Mouse (Mus musculus): ENCODE results near the gene 1700057G04Rik. TPM values are rescaled to one million over a fixed set of nuclear protein-coding genes. Genes with fewer than 3 reads are reported as not detected.

The 1700057G04Rik gene
- polyA plus RNA-seq, 1 experiment from 2014 or later, result not detected

DNA sequence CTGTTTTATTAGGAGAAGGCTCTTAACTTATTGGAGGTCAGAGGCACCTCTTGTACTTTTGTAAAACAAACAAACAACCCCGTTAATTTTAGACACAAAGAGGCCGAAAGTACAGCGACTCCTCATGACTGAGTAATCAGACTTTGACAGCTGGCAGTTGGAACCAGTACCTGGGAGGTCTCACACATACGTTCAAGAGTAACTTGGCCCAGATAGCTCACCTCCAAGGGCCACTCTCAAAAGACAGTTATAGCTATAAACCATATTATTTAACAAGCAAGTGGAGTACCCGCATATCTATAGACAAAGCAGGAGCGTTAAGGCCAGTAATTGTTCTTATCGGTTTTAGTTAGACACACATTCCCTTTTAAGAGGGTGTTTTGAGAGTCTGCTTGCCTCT is 32.8 kb upstream of the 1700057G04Rik start:
- H3K4me3 ChIP-seq, result no peak overlapping the region
- H3K4me2 ChIP-seq, result no peak overlapping the region
- peaks cover 9% of the 10 kb centered on the region for H3K4me1 ChIP-seq
- no peaks in the 10 kb centered on the region for H3K27me3 ChIP-seq
- H3K9me3 ChIP-seq, result no peaks in the 10 kb centered on the region
- H3K36me3 ChIP-seq, result no peaks in the 10 kb centered on the region
- WGBS, result 62% methylated on average over 7 of the region's 7 CpGs
- no peak for ATAC-seq (ENCODE audit: insufficient number of reproducible peaks, low FRiP score, low TSS enrichment, low read depth)
- H3K9ac ChIP-seq, result no peak overlapping the region
- H3K27ac ChIP-seq, result no peak overlapping the region

DNA sequence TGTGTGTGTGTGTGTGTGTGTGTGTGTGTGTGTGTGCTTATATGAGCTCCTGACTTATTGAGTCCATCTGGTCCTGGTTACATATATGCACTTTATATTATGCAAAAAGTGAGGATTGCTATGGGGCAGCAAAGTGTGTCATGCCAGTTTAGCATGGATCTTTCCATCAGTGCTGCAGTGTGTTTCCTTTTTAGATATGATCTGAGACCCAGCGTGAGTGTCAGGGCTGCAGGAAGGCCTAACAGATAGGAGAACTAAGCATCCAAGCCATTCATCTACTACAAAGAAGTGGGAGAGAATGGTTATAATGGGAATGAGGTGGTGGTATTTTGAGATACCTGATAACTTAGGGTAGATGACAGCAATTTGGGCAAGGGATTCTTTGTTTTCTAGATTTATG is 29.1 kb upstream of the 1700057G04Rik start:
- ATAC-seq (ENCODE audit: insufficient number of reproducible peaks, low FRiP score, low TSS enrichment, low read depth), result no peak
- no peaks in the 10 kb centered on the region for H3K9me3 ChIP-seq
- H3K36me3 ChIP-seq, result no peaks in the 10 kb centered on the region
- no peak overlapping the region for H3K4me3 ChIP-seq
- WGBS, result 88% methylated on average over 1 of the region's 1 CpGs
- no peak overlapping the region for H3K9ac ChIP-seq
- no peaks in the 10 kb centered on the region for H3K27me3 ChIP-seq
- H3K4me1 ChIP-seq, result peaks cover 9% of the 10 kb centered on the region
- H3K4me2 ChIP-seq, result no peak overlapping the region
- H3K27ac ChIP-seq, result no peak overlapping the region

- H3K4me1 ChIP-seq, result no peaks in the 10 kb centered on the region
- H3K4me2 ChIP-seq, result no peak overlapping the region
- no peaks in the 10 kb centered on the region for H3K36me3 ChIP-seq
- H3K27me3 ChIP-seq, result no peaks in the 10 kb centered on the region
- no peak overlapping the region for H3K4me3 ChIP-seq
- H3K9me3 ChIP-seq, result no peaks in the 10 kb centered on the region
- WGBS, result 28% methylated on average over 7 of the region's 7 CpGs
- H3K27ac ChIP-seq, result no peak overlapping the region
- ATAC-seq (ENCODE audit: insufficient number of reproducible peaks, low FRiP score, low TSS enrichment, low read depth), result no peak
- H3K9ac ChIP-seq, result no peak overlapping the region
These were observed 26.5 kb upstream of the 1700057G04Rik start for GRCm38 (mm10) chr9:92282563-92283171.

DNA sequence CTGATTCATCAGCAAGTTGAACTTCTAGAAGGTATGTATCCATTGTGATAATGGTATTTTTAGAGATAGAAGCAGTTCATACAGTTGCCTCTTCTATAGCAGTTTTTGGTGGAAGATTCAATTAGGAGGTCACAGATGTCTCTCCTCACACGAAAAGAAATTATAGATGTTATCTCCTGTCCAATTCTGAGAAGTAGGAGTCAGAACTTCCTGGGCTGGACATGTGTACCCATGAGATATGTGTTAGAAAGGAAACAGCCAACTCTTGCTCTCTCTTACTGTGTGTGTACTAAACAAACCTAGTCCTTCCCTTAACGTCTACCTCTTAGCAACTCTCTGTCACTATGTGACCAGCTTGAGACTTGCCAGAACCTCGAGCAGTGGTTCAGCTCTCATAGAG is 19.5 kb upstream of the 1700057G04Rik start:
- Histone ChIP-seq H3K27ac (no peak overlapping the region), H3K4me3 (no peak overlapping the region), H3K9ac (no peak overlapping the region), H3K36me3 (no peaks in the 10 kb centered on the region), H3K4me1 (no peaks in the 10 kb centered on the region), H3K9me3 (no peaks in the 10 kb centered on the region), H3K27me3 (no peaks in the 10 kb centered on the region), H3K4me2 (no peak overlapping the region)
- 69% methylated on average over 3 of the region's 3 CpGs for WGBS
- no peak for ATAC-seq (ENCODE audit: insufficient number of reproducible peaks, low FRiP score, low TSS enrichment, low read depth)

- no peak for ATAC-seq (ENCODE audit: insufficient number of reproducible peaks, low FRiP score, low TSS enrichment, low read depth)
- H3K27ac ChIP-seq, result no peak overlapping the region
- no peak overlapping the region for H3K4me2 ChIP-seq
- no peaks in the 10 kb centered on the region for H3K27me3 ChIP-seq
- H3K9ac ChIP-seq, result no peak overlapping the region
- H3K9me3 ChIP-seq, result no peaks in the 10 kb centered on the region
- H3K4me3 ChIP-seq, result no peak overlapping the region
- no peaks in the 10 kb centered on the region for H3K4me1 ChIP-seq
- no peaks in the 10 kb centered on the region for H3K36me3 ChIP-seq
- WGBS, result 67% methylated on average over 2 of the region's 2 CpGs
These were observed 17.0 kb upstream of the 1700057G04Rik start for GRCm38 (mm10) chr9:92292169-92292568.

DNA sequence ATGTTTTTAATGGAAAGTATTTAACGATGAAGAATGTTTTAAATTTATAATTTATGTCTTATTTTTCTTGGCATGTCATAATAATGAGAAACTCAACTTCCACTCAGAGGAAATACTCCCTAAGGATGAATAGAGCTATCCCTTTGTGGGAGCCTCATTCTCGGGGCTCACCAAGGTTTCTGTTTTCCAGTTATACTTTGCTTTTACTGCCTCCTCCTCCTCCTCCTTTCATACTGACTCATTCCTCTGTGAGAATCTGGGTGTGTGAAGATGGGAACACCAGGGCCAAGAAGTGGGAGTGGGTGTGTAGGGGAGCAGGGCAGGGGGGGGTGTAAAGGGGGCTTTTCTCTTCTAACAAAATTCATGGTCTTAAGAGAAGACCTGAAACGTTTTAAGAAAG is 16.3 kb upstream of the 1700057G04Rik start:
- Histone ChIP-seq H3K9me3 (no peaks in the 10 kb centered on the region), H3K36me3 (no peaks in the 10 kb centered on the region), H3K9ac (no peak overlapping the region), H3K4me3 (no peak overlapping the region), H3K27me3 (no peaks in the 10 kb centered on the region), H3K27ac (no peak overlapping the region), H3K4me1 (no peaks in the 10 kb centered on the region), H3K4me2 (no peak overlapping the region)
- WGBS, result 46% methylated on average over 3 of the region's 3 CpGs
- no peak for ATAC-seq (ENCODE audit: insufficient number of reproducible peaks, low FRiP score, low TSS enrichment, low read depth)

GRCm38 (mm10) chr9:92293560-92294548 is 15.3 kb upstream of the 1700057G04Rik start:
- no peak overlapping the region for H3K27ac ChIP-seq
- H3K9me3 ChIP-seq, result no peaks in the 10 kb centered on the region
- ATAC-seq (ENCODE audit: insufficient number of reproducible peaks, low FRiP score, low TSS enrichment, low read depth), result no peak

DNA sequence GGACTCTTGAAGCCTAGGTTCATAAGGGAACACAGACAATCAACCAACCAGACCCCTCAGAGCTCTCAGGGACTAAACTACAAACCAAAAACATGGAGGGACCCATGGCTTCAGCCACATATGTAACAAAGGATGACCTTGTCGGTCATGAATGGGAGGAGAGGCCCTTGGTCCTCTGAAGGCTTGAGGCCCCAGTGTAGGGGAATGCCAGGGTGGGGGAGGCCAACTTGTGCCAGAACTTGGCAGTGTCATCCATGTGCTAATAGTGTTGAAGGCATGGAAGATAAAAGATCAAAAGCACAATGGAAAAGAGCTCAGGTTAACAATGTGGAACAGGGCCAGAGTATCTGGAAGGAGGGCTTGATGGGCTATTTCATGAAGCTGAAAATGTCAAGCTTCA is 10.9 kb upstream of the 1700057G04Rik start:
- H3K27ac ChIP-seq, result no peak overlapping the region
- H3K4me3 ChIP-seq, result no peak overlapping the region
- H3K36me3 ChIP-seq, result no peaks in the 10 kb centered on the region
- no peak overlapping the region for H3K9ac ChIP-seq
- H3K4me1 ChIP-seq, result no peaks in the 10 kb centered on the region
- ATAC-seq (ENCODE audit: insufficient number of reproducible peaks, low FRiP score, low TSS enrichment, low read depth), result no peak
- H3K9me3 ChIP-seq, result no peaks in the 10 kb centered on the region
- H3K27me3 ChIP-seq, result no peaks in the 10 kb centered on the region
- WGBS, result 73% methylated on average over 1 of the region's 1 CpGs
- no peak overlapping the region for H3K4me2 ChIP-seq

More at GRCm38 (mm10) chr9:92293560-92294548, 15.3 kb upstream of the 1700057G04Rik start:
- no peaks in the 10 kb centered on the region for H3K36me3 ChIP-seq
- no peak overlapping the region for H3K4me3 ChIP-seq
- H3K4me1 ChIP-seq, result no peaks in the 10 kb centered on the region
- WGBS, result 80% methylated on average over 2 of the region's 2 CpGs
- H3K27me3 ChIP-seq, result no peaks in the 10 kb centered on the region
- H3K4me2 ChIP-seq, result no peak overlapping the region
- no peak overlapping the region for H3K9ac ChIP-seq

GRCm38 (mm10) chr9:92301213-92301612 is 8.0 kb upstream of the 1700057G04Rik start:
- Histone ChIP-seq H3K9ac (no peak overlapping the region), H3K4me2 (no peak overlapping the region), H3K9me3 (no peaks in the 10 kb centered on the region), H3K27me3 (no peaks in the 10 kb centered on the region), H3K36me3 (no peaks in the 10 kb centered on the region), H3K4me3 (no peak overlapping the region), H3K4me1 (no peaks in the 10 kb centered on the region), H3K27ac (no peak overlapping the region)
- 56% methylated on average over 3 of the region's 3 CpGs for WGBS
- no peak for ATAC-seq (ENCODE audit: insufficient number of reproducible peaks, low FRiP score, low TSS enrichment, low read depth)

GRCm38 (mm10) chr9:92305075-92305474 is 4.1 kb upstream of the 1700057G04Rik start:
- ATAC-seq (ENCODE audit: insufficient number of reproducible peaks, low FRiP score, low TSS enrichment, low read depth), result no peak
- H3K4me2 ChIP-seq, result no peak overlapping the region
- no peak overlapping the region for H3K9ac ChIP-seq
- H3K9me3 ChIP-seq, result no peaks in the 10 kb centered on the region
- no peaks in the 10 kb centered on the region for H3K36me3 ChIP-seq
- H3K4me1 ChIP-seq, result no peaks in the 10 kb centered on the region
- no peaks in the 10 kb centered on the region for H3K27me3 ChIP-seq
- H3K4me3 ChIP-seq, result no peak overlapping the region
- H3K27ac ChIP-seq, result no peak overlapping the region
- 63% methylated on average over 8 of the region's 8 CpGs for WGBS

DNA sequence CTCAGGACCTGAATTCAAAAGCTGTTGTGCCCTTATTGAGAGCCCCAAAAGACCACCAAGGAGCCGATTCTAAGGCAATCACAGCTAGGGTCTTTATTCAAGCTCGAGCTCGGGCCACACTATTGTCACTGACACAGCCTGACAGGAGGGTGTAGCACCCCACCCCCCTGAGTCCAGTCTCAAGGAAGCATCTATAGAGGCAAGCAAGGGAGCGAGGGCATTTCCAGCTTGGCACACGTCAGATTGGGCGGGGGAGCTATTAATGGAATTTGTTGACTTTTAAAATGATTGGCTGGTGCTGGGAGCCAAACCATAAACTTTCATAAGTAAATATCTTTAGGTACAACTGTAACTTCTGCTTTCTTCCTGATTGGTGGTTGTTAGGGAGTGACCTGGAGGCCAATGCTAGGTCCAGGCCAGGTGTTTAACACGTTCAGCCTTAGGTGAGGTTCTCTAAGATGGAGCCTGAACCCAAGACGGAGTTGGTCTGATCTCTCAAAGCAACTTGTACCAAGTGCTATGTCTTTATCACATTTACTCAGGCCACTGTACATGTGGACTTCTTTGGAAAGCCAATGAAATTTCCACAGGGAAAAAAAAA is 3.5 kb upstream of the 1700057G04Rik start:
- H3K9me3 ChIP-seq, result no peaks in the 10 kb centered on the region
- H3K4me1 ChIP-seq, result no peaks in the 10 kb centered on the region
- H3K4me3 ChIP-seq, result no peak overlapping the region
- WGBS, result 78% methylated on average over 8 of the region's 8 CpGs
- H3K9ac ChIP-seq, result no peak overlapping the region
- no peak overlapping the region for H3K27ac ChIP-seq
- no peak for ATAC-seq (ENCODE audit: insufficient number of reproducible peaks, low FRiP score, low TSS enrichment, low read depth)
- H3K4me2 ChIP-seq, result no peak overlapping the region
- no peaks in the 10 kb centered on the region for H3K36me3 ChIP-seq
- H3K27me3 ChIP-seq, result no peaks in the 10 kb centered on the region

DNA sequence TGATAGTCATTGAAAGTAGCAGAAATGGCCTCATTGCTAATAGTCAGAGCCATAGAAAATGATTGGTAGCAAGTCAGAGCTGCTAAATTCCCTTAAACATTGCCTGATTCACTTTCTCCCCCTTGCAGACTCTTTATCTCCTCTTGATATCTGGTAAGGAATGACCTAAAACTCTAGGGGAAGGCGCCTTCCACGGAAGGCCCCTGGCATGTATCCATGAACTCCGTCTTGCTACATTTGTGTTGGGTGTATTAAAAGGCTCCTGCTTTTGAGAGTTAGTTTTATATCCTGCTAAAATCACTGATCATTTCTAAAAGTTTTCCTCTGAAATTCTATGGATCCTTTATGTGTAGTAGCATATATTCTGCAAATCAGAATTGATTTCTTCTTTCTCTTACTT is 7.6 kb downstream of the 1700057G04Rik start:
- no peak for ATAC-seq (ENCODE audit: insufficient number of reproducible peaks, low FRiP score, low TSS enrichment, low read depth)
- H3K27me3 ChIP-seq, result no peaks in the 10 kb centered on the region
- no peak overlapping the region for H3K4me3 ChIP-seq
- H3K27ac ChIP-seq, result no peak overlapping the region
- no peak overlapping the region for H3K4me2 ChIP-seq
- H3K9me3 ChIP-seq, result no peaks in the 10 kb centered on the region
- no peak overlapping the region for H3K9ac ChIP-seq
- H3K36me3 ChIP-seq, result no peaks in the 10 kb centered on the region
- H3K4me1 ChIP-seq, result no peaks in the 10 kb centered on the region
- WGBS, result 78% methylated on average over 3 of the region's 3 CpGs

Data from limb, embryonic 15.5 days (tissue).